Mouse (Mus musculus) embryonic facial prominence, embryonic 11.5 days (tissue): ENCODE measurements at regions not wholly inside any gene's neighbourhood (a gene's known extent, or its start where the extent isn't known, plus 50 kb on each side); places are given as distances from the start of the nearest gene placed in this dataset.
"Not testable (repeated sequence)": the region's sequence is repeated elsewhere in the genome, so short reads cannot be mapped to it uniquely, and the experiment has no call there.

ENCODE experiments used
- ATAC-seq: fragments of 200-750 bp; cut with Nextera tagmentation; replicated peaks from 2 replicates; pipeline ENCODE4 v1.8.0; 2017; ENCODE audit warnings: low read depth; ENCODE audit not compliant: insufficient number of reproducible peaks, low FRiP score, low TSS enrichment
- DNase-seq: peaks from one replicate; pipeline ENCODE4 v3.0.0-alpha.2; 2015; ENCODE audit warnings: low spot score
- H3K27ac ChIP-seq: fragments of 300-500 bp; sonication (generic); replicated peaks from 2 replicates; pipeline ENCODE4 v1.5.1; 2014; ENCODE audit warnings: mild to moderate bottlenecking, low read depth, low read length, control low read depth
- H3K27me3 ChIP-seq: fragments of 300-500 bp; sonication (generic); 2 replicates; pipeline ENCODE4 v1.6.1; 2014; ENCODE audit warnings: mild to moderate bottlenecking, low read length, moderate library complexity, mixed read lengths; ENCODE audit not compliant: control insufficient read depth, insufficient read depth
- H3K36me3 ChIP-seq: fragments of 300-500 bp; sonication (generic); replicated peaks from 2 replicates; pipeline ENCODE4 v1.6.1; 2014; ENCODE audit warnings: low read depth, mild to moderate bottlenecking, low read length, moderate library complexity, mixed read lengths; ENCODE audit not compliant: control insufficient read depth, insufficient read depth
- H3K4me1 ChIP-seq: fragments of 300-500 bp; sonication (generic); 2 replicates; pipeline ENCODE4 v1.6.1; 2014; ENCODE audit warnings: low read length, mixed read lengths; ENCODE audit not compliant: control insufficient read depth, insufficient read depth
- H3K4me2 ChIP-seq: fragments of 300-500 bp; sonication (generic); 2 replicates; pipeline ENCODE4 v1.6.1; 2014; ENCODE audit warnings: low read depth, mild to moderate bottlenecking, control low read depth, low read length, moderate library complexity
- H3K4me3 ChIP-seq: fragments of 300-500 bp; sonication (generic); 2 replicates; pipeline ENCODE4 v1.5.1; 2014; ENCODE audit warnings: low read depth, low read length, control low read depth
- H3K9ac ChIP-seq: fragments of 300-500 bp; sonication (generic); replicated peaks from 2 replicates; pipeline ENCODE4 v1.6.1; 2014; ENCODE audit warnings: mild to moderate bottlenecking, control low read depth, low read length
- H3K9me3 ChIP-seq: fragments of 300-500 bp; sonication (generic); replicated peaks from 2 replicates; pipeline ENCODE4 v1.6.1; 2016; ENCODE audit warnings: mild to moderate bottlenecking, low read length, inconsistent platforms, mixed read lengths; ENCODE audit not compliant: control insufficient read depth
- WGBS: fragments of 180-500 bp; shearing (Covaris S2); extraction: QIAGEN DNeasy Blood & Tissue Kit; methylation state at CpG from one replicate; pipeline ENCODE4 v1.1.7; 2014; 5-methylcytosine and 5-hydroxymethylcytosine counted together

DNA sequence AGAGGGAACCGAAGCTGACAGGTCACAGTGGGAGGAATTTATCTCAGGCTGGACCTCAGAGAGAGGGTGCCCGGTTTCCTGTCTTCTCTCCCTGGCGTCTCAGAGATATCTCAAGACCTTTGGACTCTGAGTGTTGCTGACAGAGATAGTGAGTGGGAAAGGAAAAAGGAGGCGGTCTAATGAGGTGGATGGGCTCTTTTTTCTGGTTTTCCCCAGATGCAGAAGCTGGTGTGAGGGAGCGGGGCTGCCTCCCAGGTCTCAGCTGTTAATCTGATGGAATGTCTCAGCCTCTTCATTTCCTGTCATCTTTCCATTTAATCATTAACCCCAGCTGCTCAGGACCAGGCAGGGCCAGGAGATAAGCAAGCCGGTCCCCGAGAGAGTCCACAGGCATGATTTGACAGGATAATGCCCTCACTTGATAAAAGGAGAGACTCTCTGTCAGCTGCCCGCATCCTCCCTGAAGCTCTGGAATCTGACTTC is 89.5 kb downstream of the Phlda1 start:
- ATAC-seq (no peak), DNase-seq (no peak)

DNA sequence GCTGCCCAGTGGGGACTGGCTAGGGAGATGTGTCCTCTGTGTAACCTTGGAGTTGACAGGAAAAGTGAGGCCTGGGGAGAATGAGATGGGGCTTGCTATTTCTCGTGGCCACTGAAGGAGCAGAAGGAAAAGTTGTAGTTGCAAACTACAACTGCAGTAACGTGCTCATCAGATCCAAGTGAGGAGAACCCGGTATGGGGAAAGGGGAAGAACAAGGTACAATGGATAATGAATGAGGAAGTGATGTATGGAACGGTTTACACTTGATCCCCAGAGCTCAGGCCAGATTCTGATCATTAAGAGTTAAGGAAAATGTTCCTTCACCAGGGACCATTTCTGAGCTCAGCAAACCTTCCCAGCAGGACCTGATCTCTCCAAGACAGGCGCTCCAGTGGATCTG is 92.6 kb downstream of the Phlda1 start:
- no peak for ATAC-seq

More for the DNA sequence above, 89.5 kb downstream of the Phlda1 start:
- no peaks in the 10 kb centered on the region for H3K36me3 ChIP-seq
- no peak overlapping the region for H3K4me2 ChIP-seq
- 52% methylated on average over 8 of the region's 8 CpGs for WGBS
- no peaks in the 10 kb centered on the region for H3K27me3 ChIP-seq
- H3K9me3 ChIP-seq, result no peaks in the 10 kb centered on the region
- H3K9ac ChIP-seq, result no peak overlapping the region
- no peaks in the 10 kb centered on the region for H3K4me1 ChIP-seq
- no peak overlapping the region for H3K4me3 ChIP-seq
- H3K27ac ChIP-seq, result no peak overlapping the region

DNA sequence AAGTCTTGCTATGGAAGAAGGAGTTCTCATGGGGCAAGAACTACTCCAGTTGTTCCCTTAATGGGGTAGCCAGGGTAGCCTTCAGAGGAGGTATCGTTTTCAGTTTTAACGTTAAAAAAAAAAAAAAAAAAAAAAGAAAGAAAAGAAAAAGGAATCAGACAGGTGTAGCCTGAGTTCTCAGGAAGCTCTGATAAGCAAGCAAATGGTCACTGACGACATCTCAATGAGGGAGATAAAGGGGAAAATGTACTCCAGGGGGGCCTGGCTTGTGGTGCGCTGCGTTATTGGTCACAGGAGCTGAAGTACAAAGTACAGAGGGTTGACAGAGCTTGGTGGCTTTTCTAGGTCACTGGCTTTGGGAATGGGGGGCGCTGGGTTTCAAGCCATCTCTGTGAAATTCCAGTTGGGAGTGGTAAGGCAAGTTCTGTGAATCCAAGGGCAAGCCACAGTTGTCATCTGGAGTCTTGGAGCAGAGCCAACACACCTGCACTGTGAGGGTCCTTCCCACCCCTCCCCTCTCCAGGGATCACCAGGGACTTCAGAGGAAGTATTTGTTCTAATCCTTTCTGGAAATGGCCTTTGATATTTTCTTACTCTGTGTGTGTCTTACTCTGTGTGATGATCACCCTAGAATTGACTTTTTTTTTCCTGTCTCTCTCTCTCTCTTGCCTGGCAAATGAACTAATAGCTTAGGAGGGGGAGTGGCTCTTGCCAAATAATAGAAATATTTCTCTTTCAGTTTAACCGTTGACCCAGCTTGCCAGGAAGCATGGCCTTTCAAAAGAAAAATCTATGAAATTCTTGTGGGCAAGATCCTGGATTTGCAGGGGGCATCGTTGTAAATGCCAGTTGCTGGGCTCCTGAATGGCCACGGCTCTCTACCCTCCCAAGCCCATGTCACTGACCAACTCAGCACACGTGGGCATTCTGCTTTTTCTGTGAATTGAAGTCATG is 93.5 kb downstream of the Phlda1 start:
- no peaks in the 10 kb centered on the region for H3K4me1 ChIP-seq
- no peak overlapping the region for H3K27ac ChIP-seq
- DNase-seq (peak; percentile 27), ATAC-seq (no peak)
- no peak overlapping the region for H3K4me3 ChIP-seq
- no peaks in the 10 kb centered on the region for H3K27me3 ChIP-seq
- no peak overlapping the region for H3K4me2 ChIP-seq
- H3K9me3 ChIP-seq, result no peaks in the 10 kb centered on the region
- WGBS, result 71% methylated on average over 10 of the region's 10 CpGs
- H3K36me3 ChIP-seq, result no peaks in the 10 kb centered on the region
- no peak overlapping the region for H3K9ac ChIP-seq

More for the DNA sequence above, 92.6 kb downstream of the Phlda1 start:
- no peak overlapping the region for H3K9ac ChIP-seq
- no peak for DNase-seq
- 84% methylated on average over 5 of the region's 5 CpGs for WGBS
- H3K27me3 ChIP-seq, result no peaks in the 10 kb centered on the region
- H3K27ac ChIP-seq, result no peak overlapping the region
- H3K9me3 ChIP-seq, result no peaks in the 10 kb centered on the region
- no peak overlapping the region for H3K4me3 ChIP-seq
- no peak overlapping the region for H3K4me2 ChIP-seq
- no peaks in the 10 kb centered on the region for H3K36me3 ChIP-seq
- H3K4me1 ChIP-seq, result no peaks in the 10 kb centered on the region

DNA sequence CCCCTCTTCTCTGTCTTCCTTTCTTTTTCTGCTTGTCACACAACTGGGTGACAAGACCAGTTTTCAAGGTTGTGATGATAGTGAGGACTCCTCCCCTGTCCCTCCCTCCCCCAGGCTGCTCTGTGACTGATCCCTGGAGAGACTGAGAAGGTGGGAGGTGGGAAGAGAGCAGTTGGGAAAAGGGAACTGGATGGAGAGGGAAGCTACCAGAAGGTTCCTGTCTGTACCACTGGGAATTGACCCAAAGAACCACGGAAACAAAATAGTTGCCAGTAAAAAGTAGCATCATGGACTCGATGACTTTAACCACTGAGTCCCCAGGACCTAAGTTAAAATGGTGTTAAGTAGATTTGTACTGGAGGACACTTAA is 94.2 kb downstream of the Phlda1 start:
- DNase-seq (no peak), ATAC-seq (no peak)
- Histone ChIP-seq H3K9me3 (no peaks in the 10 kb centered on the region), H3K27ac (no peak overlapping the region), H3K4me1 (no peaks in the 10 kb centered on the region), H3K27me3 (no peaks in the 10 kb centered on the region), H3K36me3 (no peaks in the 10 kb centered on the region), H3K4me3 (no peak overlapping the region), H3K9ac (no peak overlapping the region), H3K4me2 (no peak overlapping the region)
- WGBS, result 64% methylated on average over 2 of the region's 2 CpGs

DNA sequence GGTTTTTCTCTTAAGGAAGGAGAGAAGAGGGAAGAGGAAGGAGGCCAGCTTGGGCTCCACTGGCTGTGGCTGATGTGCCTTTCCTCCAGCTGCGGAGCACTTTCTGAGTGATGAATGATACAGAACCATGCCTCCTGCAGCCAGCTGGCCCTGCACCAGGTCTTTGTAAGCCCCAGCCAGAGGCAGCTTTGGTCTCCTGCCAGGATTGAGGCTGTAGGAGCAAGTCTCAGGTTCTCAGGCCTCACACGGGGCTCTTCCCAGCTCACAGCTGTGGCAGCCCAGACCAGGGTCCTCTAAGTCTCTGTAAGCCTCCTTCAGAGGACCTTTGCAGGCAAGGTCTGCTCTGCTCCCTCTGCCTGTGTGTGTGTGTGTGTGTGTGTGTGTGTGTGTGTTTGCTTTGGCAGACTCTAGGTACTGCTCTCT is 94.6 kb downstream of the Phlda1 start:
- Histone ChIP-seq H3K9me3 (no peaks in the 10 kb centered on the region), H3K4me3 (no peak overlapping the region), H3K27me3 (no peaks in the 10 kb centered on the region), H3K27ac (no peak overlapping the region), H3K4me2 (no peak overlapping the region), H3K9ac (no peak overlapping the region), H3K36me3 (no peaks in the 10 kb centered on the region), H3K4me1 (no peaks in the 10 kb centered on the region)
- DNase-seq (peak; percentile 42), ATAC-seq (peak; percentile 58; the same call in 1 of the 2 replicates)
- 31% methylated on average over 2 of the region's 2 CpGs for WGBS

DNA sequence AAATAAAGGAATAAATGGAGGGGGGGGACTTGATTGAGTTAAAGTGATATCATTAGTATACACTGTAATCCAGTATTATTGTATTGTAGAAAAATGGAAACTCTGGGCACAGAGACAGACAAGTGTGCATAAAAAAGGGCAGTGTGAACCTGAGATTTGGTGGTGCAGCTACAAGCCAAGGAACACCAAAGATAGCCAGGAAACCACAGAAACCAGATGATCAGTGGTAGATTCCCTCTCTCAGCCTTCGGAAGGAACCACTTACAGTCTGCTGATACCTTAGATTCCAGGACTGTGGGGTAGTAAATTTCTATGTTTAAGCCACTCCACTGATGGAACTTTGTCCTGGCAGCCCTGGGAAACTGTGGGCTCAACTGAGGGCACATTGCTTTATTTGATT is 97.1 kb downstream of the Phlda1 start:
- ATAC-seq, result no peak
- WGBS, result 94% methylated on average over 1 of the region's 1 CpGs

DNA sequence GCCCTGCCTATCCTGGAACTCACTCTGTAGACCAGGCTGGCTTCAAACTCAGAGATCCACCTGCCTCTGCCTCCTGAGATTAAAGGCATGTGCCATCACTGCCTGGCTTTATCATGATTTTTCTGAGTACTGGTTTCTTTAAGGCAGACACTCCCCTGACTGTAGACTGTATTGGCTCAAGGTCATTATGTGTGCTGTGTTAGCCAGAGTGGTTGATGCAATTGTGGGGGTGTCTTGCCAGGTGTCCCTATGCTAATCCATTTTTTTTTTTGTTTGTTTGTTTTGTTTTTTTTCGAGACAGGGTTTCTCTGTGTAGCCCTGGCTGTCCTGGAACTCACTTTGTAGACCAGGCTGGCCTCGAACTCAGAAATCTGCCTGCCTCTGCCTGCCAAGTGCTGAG is 101.3 kb downstream of the Phlda1 start:
- H3K27ac ChIP-seq, ATAC-seq, H3K4me2 ChIP-seq, H3K4me1 ChIP-seq, DNase-seq, H3K27me3 ChIP-seq, H3K9ac ChIP-seq, H3K9me3 ChIP-seq, H3K36me3 ChIP-seq, H3K4me3 ChIP-seq: not testable (repeated sequence)
- 94% methylated on average over 2 of the region's 2 CpGs for WGBS

More for the DNA sequence above, 97.1 kb downstream of the Phlda1 start:
- H3K4me1 ChIP-seq, result no peaks in the 10 kb centered on the region
- H3K9me3 ChIP-seq, result no peaks in the 10 kb centered on the region
- H3K27ac ChIP-seq, result no peak overlapping the region
- DNase-seq, result no peak
- H3K4me2 ChIP-seq, result no peak overlapping the region
- no peaks in the 10 kb centered on the region for H3K27me3 ChIP-seq
- no peak overlapping the region for H3K9ac ChIP-seq
- no peak overlapping the region for H3K4me3 ChIP-seq
- no peaks in the 10 kb centered on the region for H3K36me3 ChIP-seq

DNA sequence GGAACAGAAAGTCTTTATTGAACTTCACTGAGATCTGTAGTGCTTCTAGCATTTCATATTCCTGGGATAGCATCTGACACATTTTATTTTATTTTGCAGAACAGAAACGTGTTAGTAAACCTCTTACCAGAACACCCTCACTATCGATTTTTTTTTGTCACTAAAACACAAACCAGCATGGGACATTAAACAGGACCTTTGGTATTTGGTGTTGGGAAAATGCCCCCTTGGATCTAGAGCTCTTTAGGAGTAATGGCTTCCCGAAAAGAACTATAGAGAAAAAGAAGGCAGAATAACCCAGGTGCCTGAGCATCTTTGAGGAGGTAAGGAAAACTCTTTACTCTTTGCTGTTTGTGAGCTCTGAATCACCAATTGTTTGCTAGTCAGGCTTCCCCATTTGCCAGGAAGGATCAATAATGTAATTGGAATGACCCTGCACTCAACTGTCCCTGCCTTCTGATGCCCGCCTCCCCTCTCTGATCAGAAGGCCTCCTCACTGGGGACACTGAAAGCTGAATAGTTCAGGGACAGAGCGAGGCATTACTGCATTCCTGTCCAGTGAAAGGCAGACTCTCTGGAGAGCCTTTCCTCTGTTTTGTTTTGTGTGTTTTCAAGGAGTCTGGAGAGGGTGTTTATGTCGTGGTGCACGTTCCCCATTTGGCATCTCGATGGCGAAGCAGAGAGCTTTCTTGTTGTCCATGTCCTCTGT is 102.5 kb downstream of the Phlda1 start:
- Histone ChIP-seq H3K9ac (no peak overlapping the region), H3K27me3 (no peaks in the 10 kb centered on the region), H3K4me2 (no peak overlapping the region), H3K27ac (no peak overlapping the region), H3K4me1 (no peaks in the 10 kb centered on the region), H3K4me3 (no peak overlapping the region), H3K9me3 (no peaks in the 10 kb centered on the region), H3K36me3 (no peaks in the 10 kb centered on the region)
- no peak for DNase-seq
- ATAC-seq, result no peak
- 65% methylated on average over 9 of the region's 9 CpGs for WGBS
